Mouse (Mus musculus): ENCODE measurements around the gene Sestd1.

DNA sequence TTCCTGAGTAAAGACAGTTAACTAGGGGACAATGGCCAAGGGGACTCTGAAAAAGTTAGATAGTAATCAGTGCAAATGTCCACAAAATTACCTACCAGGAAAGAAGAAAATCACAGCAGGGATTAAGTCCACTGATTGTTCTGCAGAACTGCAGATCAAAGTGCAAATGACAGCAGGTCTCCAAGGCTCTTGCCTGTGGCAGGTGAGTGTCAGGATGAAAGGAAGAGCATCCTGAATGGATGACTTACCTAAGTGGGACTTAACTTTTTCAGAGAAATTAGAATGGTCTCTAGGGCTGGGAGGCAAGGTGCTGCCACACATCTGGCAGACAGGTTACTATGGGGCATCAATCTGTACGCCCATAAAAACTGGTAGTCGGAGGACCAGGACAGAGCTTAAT lies 47.8 kb downstream of the Sestd1 start:
- no peak for TF ChIP-seq CTCF (IDR thresholded peaks at IDR 0.05; ENCODE audit: control insufficient read depth, insufficient read depth, insufficient read length)
- no peak for TF ChIP-seq USF1 (IDR thresholded peaks at IDR 0.05; ENCODE audit: low read depth)
- TF ChIP-seq MAX (IDR thresholded peaks at IDR 0.05) = no peak
- TF ChIP-seq MYOG (IDR thresholded peaks at IDR 0.05; ENCODE audit: control insufficient read depth, extremely low read depth, insufficient read length) = no peak
- no peak for TF ChIP-seq CEBPB (IDR thresholded peaks at IDR 0.05; ENCODE audit: low read depth)
- no peak for TF ChIP-seq MYOD1 (IDR thresholded peaks at IDR 0.05; ENCODE audit: control insufficient read depth, insufficient read length, low read depth)

All from C2C12 (cell line).